Mouse (Mus musculus) bone marrow, adult 2 months (tissue): ENCODE results near the gene Retreg3.

Experiments used
- CTCF ChIP-seq: fragments of 200-500 bp; IDR thresholded peaks from 2 replicates; pipeline ENCODE4 v1.5.1; 2011; ENCODE audit warnings: low read length, control low read depth; ENCODE audit not compliant: control insufficient read depth, insufficient read depth
- POLR2A ChIP-seq: fragments of 200-500 bp; IDR thresholded peaks from 2 replicates; pipeline ENCODE4 v1.6.1; 2011; ENCODE audit warnings: low read depth, mild to moderate bottlenecking, control low read depth, low read length, borderline replicate concordance; ENCODE audit not compliant: control insufficient read depth

DNA sequence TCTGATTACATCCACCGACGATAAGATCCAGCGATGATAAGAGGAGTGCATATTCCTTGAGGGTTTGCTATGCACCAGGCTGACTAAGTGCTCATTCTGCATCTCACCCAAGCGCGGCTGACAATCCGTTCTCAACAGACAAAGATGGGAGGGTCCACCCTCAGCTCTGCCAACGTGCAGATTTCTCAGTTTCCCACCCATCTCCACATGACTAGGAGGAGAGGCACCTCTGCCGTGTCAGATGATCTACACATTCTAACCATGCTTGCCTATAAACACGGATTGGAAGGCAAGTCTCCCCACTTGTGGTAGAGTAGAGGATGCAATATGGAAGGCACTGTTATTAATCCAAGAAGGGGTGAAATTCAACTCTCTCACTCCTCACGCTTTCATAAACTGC, 29.1 kb upstream of the Retreg3 start:
- no peak for TF ChIP-seq CTCF
- TF ChIP-seq POLR2A, result no peak
